Mouse (Mus musculus) liver, postnatal 0 days (tissue): ENCODE measurements around the gene Nop56. TPM values are rescaled to one million over a fixed set of nuclear protein-coding genes. Genes with fewer than 3 reads are reported as not detected.

ENCODE experiments used
- ATAC-seq: fragments of 200-750 bp; cut with Nextera tagmentation; 2 replicates; pipeline ENCODE4 v1.8.0; 2017; ENCODE audit warnings: mild to moderate bottlenecking, moderate library complexity
- DNase-seq: peaks from one replicate; pipeline ENCODE4 v3.0.0-alpha.2; 2016
- H3K27ac ChIP-seq: fragments of 300-500 bp; sonication (generic); 2 replicates; pipeline ENCODE4 v1.5.1; 2014; ENCODE audit warnings: antibody characterized with exemption, moderate library complexity, mild to moderate bottlenecking, low read depth
- H3K27me3 ChIP-seq: fragments of 300-500 bp; sonication (generic); 2 replicates; pipeline ENCODE4 v1.6.1; 2014; ENCODE audit warnings: low read length, control low read depth, mixed read lengths; ENCODE audit not compliant: insufficient read depth
- H3K36me3 ChIP-seq: fragments of 300-500 bp; sonication (generic); replicated peaks from 2 replicates; pipeline ENCODE4 v1.6.1; 2014; ENCODE audit warnings: mild to moderate bottlenecking, control low read depth, low read length, moderate library complexity, mixed read lengths; ENCODE audit not compliant: insufficient read depth
- H3K4me1 ChIP-seq: fragments of 300-500 bp; sonication (generic); 2 replicates; pipeline ENCODE4 v1.6.1; 2014; ENCODE audit warnings: antibody characterized with exemption, mild to moderate bottlenecking, control low read depth; ENCODE audit not compliant: insufficient read depth
- H3K4me2 ChIP-seq: fragments of 300-500 bp; sonication (generic); 2 replicates; pipeline ENCODE4 v1.6.1; 2014; ENCODE audit warnings: low read depth, mild to moderate bottlenecking, low read length, moderate library complexity, mixed read lengths
- H3K4me3 ChIP-seq: fragments of 300-500 bp; sonication (generic); 2 replicates; pipeline ENCODE4 v1.5.1; 2014; ENCODE audit warnings: low read depth, low read length
- H3K9ac ChIP-seq: fragments of 300-500 bp; sonication (generic); replicated peaks from 2 replicates; pipeline ENCODE4 v1.6.1; 2014; ENCODE audit warnings: mild to moderate bottlenecking, moderate library complexity
- H3K9me3 ChIP-seq: fragments of 300-500 bp; sonication (generic); 2 replicates; pipeline ENCODE4 v1.6.1; 2016; ENCODE audit warnings: mild to moderate bottlenecking, control low read depth, low read length, mixed read lengths
- CTCF ChIP-seq: sonication (generic); IDR thresholded peaks from 2 replicates; pipeline ENCODE4 v1.5.1; 2016; ENCODE audit warnings: antibody characterized with exemption, low read depth
- EP300 ChIP-seq: IDR thresholded peaks from 2 replicates; pipeline ENCODE4 v1.6.1; 2016; ENCODE audit warnings: antibody characterized with exemption, low read depth, mild to moderate bottlenecking
- WGBS: fragments of 180-500 bp; shearing (Covaris S2); extraction: QIAGEN DNeasy Blood & Tissue Kit; methylation state at CpG from one replicate; pipeline ENCODE4 v1.1.7; 2014; ENCODE audit not compliant: insufficient replicate concordance; 5-methylcytosine and 5-hydroxymethylcytosine counted together
- polyA plus RNA-seq: library from polyadenylated mRNA; unstranded; fragments of >200 nt; fragmentation: Nextera tagmentation; extraction: Ambion mirVana; gene quantifications from 2 replicates; pipeline ENCODE4 v1.2.1, GENCODE M21; 2015

Nop56 gene
- polyA plus RNA-seq, 1 experiment from 2014 or later, result 91.2 TPM

DNA sequence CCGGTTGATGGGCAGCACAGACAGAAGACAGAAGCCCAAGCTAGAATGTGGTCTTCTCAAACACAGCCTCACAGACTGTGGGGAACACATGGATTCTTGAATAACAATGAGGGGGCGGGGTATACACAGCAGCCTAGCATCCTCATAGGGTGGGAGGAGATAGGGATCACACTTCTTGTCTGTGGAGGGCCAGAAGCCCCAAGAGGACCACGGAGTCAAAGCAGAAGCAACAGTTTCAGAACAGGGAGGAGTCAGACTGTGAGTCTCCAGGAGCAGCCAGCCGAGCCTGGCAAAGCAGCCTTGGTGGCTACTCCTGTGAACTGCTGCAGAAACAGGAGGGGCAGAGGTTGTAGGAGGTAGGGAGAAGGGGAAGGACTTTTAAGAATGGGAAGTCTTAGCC is 19.3 kb downstream of the Nop56 start:
- H3K4me2 ChIP-seq, result no peak overlapping the region
- no peak for DNase-seq
- no peaks in the 10 kb centered on the region for H3K9me3 ChIP-seq
- H3K27ac ChIP-seq, result no peak overlapping the region
- 7% methylated on average over 4 of the region's 4 CpGs for WGBS
- ATAC-seq, result no peak
- no peak overlapping the region for H3K9ac ChIP-seq
- no peaks in the 10 kb centered on the region for H3K36me3 ChIP-seq
- TF ChIP-seq EP300 (no peak), CTCF (no peak)
- H3K4me1 ChIP-seq, result peaks cover 2% of the 10 kb centered on the region; the same call in 1 of the 2 replicates
- peaks cover 58% of the 10 kb centered on the region for H3K27me3 ChIP-seq
- H3K4me3 ChIP-seq, result no peak overlapping the region

DNA sequence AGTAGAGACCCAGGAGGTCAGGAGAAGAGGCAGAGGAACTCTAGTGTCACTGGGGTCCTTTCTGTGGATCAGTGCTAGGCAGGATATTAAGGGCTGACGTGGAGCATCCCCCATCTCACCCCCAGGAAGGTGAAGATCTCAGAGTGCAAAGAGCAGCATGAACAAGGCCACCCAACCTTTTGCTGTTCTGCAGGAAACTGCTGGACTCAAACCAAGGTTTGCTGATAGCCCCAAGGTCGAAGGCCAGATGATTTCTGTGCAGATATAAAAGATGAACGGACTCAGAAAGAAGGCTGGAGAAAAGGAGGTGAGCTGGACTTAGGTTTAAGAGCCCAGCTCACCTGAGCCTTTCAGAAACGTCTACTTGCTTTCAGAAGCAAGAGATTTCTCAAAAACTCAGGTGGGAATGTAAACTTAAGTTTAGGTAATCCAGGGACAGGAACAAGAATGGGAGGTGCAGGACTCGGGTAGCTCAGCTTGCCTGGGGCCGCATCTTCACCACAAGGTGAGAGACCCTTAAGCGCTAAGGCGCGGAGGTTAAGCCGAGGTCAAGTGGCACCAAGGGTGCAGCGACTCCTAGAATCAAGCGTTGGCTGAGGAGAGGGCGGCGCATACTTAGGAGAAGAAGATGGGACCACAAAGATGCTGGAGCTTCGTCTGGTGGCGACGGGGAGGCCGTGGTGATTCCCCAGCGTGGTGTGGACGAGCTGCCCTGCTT is 20.1 kb downstream of the Nop56 start:
- peak overlapping the region; percentile 76 for H3K4me2 ChIP-seq
- no peak for ATAC-seq
- peaks cover 64% of the 10 kb centered on the region for H3K27me3 ChIP-seq
- H3K4me3 ChIP-seq, result peak overlapping the region; percentile 56
- TF ChIP-seq CTCF, result no peak
- no peak for TF ChIP-seq EP300
- H3K9ac ChIP-seq, result no peak overlapping the region
- no peaks in the 10 kb centered on the region for H3K36me3 ChIP-seq
- H3K9me3 ChIP-seq, result no peaks in the 10 kb centered on the region
- DNase-seq, result no peak
- peaks cover 2% of the 10 kb centered on the region; the same call in 1 of the 2 replicates for H3K4me1 ChIP-seq
- no peak overlapping the region for H3K27ac ChIP-seq
- 9% methylated on average over 20 of the region's 20 CpGs for WGBS

DNA sequence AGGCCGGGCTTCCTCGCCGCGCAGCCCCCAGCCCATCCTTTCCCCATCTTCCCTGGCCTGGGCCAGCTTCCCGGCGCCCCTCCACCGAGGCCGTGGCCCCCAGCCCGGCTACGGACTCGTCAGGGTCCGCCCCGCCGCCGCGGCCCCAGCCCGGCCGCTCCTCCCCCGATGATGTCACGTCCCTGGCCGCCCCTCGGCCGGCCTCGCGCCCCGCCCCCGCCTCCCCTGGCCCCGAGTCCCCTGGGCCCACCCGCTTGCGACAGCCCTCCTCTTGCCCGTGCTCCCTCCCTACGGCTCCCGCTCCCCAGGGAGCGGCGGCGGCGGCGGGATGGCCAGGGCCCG is 20.7 kb downstream of the Nop56 start, which contains the start of gene Ebf4:
Gene Ebf4 (plus strand): TSS at position 234 of the 342 bp plus-strand sequence.
- peak within 1 kb of the TSS; percentile 56 for H3K4me3 ChIP-seq
- TF ChIP-seq EP300, result no peak
- no peak for TF ChIP-seq CTCF
- ATAC-seq (no peak), DNase-seq (peak; percentile 31)
- peaks cover 64% of the 10 kb centered on the region for H3K27me3 ChIP-seq
- H3K27ac ChIP-seq, result no peak within 1 kb of the TSS
- no peaks in the 10 kb centered on the region for H3K36me3 ChIP-seq
- H3K4me2 ChIP-seq, result peak within 1 kb of the TSS; percentile 76
- H3K4me1 ChIP-seq, result peaks cover 2% of the 10 kb centered on the region; the same call in 1 of the 2 replicates
- peak within 1 kb of the TSS; percentile 17; the same call in 1 of the 2 replicates for H3K9ac ChIP-seq
- no peaks in the 10 kb centered on the region for H3K9me3 ChIP-seq
- 0% methylated on average over 12 of the region's 39 CpGs for WGBS

DNA sequence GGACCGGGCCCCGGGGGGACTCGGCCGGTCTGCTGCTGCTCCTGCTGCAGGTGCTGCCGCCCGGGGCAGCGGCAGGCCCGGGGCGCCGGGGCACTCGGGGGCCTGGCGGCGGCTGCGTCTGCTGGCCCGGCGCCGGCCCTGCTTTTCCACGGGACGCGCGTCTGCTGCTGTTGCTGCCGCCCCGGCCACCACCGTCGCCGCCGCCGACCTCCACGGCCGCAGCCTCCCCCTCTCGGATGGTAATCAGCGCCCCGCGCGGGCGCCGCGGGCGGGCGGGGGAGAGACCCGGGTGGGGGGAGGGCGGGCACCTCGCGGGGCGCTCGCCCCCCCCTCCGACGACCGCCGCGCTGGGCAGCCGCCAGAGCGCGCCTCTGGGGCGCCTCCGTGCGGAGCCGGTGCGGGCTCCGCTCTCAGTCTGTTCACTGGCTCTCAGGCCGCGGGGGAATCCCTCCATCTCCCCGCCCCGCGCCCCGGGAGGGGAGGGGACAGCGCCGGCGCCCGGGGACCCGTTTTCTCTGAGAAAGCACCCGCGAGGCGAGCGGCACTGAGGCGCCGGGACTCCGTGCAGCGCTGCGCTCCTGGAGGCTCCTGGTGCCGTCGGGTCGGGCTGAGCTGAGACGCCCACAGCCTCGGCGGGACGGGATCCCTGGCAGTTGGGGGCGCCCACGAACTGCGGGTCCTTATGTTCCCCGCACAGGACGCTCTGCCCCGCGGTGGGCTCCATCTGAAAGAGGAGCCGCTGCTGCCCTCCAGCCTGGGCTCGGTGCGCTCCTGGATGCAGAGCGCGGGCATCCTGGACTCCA is 21.3 kb downstream of the Nop56 start:
- Histone ChIP-seq H3K4me3 (peak overlapping the region; percentile 56), H3K9ac (peak overlapping the region; percentile 17; the same call in 1 of the 2 replicates), H3K27me3 (peaks cover 64% of the 10 kb centered on the region), H3K4me2 (peak overlapping the region; percentile 76), H3K36me3 (no peaks in the 10 kb centered on the region), H3K27ac (no peak overlapping the region), H3K4me1 (peaks cover 2% of the 10 kb centered on the region; the same call in 1 of the 2 replicates), H3K9me3 (no peaks in the 10 kb centered on the region)
- no peak for TF ChIP-seq EP300
- no peak for TF ChIP-seq CTCF
- DNase-seq (peak; percentile 23), ATAC-seq (peak; percentile 43)
- 2% methylated on average over 58 of the region's 99 CpGs for WGBS

- DNase-seq (no peak), ATAC-seq (no peak)
- H3K4me1 ChIP-seq, result peaks cover 2% of the 10 kb centered on the region; the same call in 1 of the 2 replicates
- no peaks in the 10 kb centered on the region for H3K36me3 ChIP-seq
- H3K27ac ChIP-seq, result no peak overlapping the region
- TF ChIP-seq EP300 (no peak), CTCF (no peak)
- H3K4me2 ChIP-seq, result peak overlapping the region; percentile 76; the same call in 1 of the 2 replicates
- H3K4me3 ChIP-seq, result peak overlapping the region; percentile 56
- H3K9ac ChIP-seq, result no peak overlapping the region
- 6% methylated on average over 20 of the region's 20 CpGs for WGBS
- no peaks in the 10 kb centered on the region for H3K9me3 ChIP-seq
- H3K27me3 ChIP-seq, result peaks cover 64% of the 10 kb centered on the region
Observed at GRCm38 (mm10) chr2:130296134-130296745, 22.0 kb downstream of the Nop56 start.

DNA sequence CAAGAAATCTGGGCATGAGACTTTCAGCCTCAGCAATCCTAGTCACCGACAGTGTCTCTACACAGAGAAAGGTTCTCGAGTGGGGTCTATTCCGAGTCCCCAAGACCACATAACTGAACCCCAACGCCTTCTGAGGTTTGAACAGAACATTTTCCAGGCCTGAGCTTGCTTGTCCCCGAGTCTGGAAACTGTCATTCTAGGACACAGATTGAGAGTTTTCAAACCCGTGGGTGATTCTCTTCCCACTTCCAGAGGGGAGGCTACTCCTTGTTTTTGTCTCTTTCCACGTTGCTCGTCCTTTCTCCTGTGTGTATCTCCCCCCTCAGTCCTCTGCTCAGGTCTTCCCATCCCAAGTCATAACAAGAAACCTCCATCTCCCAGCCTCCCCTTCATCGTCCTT is 23.4 kb downstream of the Nop56 start:
- Histone ChIP-seq H3K9me3 (no peaks in the 10 kb centered on the region), H3K4me3 (no peak overlapping the region), H3K27me3 (peaks cover 62% of the 10 kb centered on the region), H3K4me2 (no peak overlapping the region), H3K9ac (no peak overlapping the region), H3K36me3 (no peaks in the 10 kb centered on the region), H3K27ac (no peak overlapping the region), H3K4me1 (peaks cover 2% of the 10 kb centered on the region; the same call in 1 of the 2 replicates)
- DNase-seq, result no peak
- 65% methylated on average over 9 of the region's 9 CpGs for WGBS
- no peak for ATAC-seq
- TF ChIP-seq EP300, result no peak
- TF ChIP-seq CTCF, result no peak
